Mouse (Mus musculus) heart, adult 18-20 months (tissue): ENCODE results near the gene Fgfr2. TPM values are rescaled to one million over a fixed set of nuclear protein-coding genes. Genes with fewer than 3 reads are reported as not detected.

ENCODE experiments used
- DNase-seq, 2 experiments: peaks; one replicate each; pipeline ENCODE4 v3.0.0; 2021 to 2022; ENCODE audit warnings: mixed read lengths in 1 of 2
- total RNA-seq, 2 experiments: library from RNA; stranded (reverse); gene quantifications; 2 replicates each; pipeline ENCODE4 v1.2.3; 2021

Fgfr2 gene
- total RNA-seq, 2 experiments from 2014 or later, result 1.3 to 2.6 TPM

GRCm38 (mm10) chr7:132070877-132071625 is 1052.1 kb downstream of the Fgfr2 start:
- peak; percentile 39 to 57 for DNase-seq

GRCm38 (mm10) chr7:132067951-132068350 is 1055.2 kb downstream of the Fgfr2 start:
- peak; percentile 18 to 34 for DNase-seq

- DNase-seq, result no peak
Measured at GRCm38 (mm10) chr7:132067511-132067910, 1055.6 kb downstream of the Fgfr2 start.

GRCm38 (mm10) chr7:132060116-132060515 is 1063.0 kb downstream of the Fgfr2 start:
- DNase-seq, result no peak

GRCm38 (mm10) chr7:132056565-132056964 is 1066.6 kb downstream of the Fgfr2 start:
- no peak for DNase-seq

- no peak for DNase-seq
Measured at GRCm38 (mm10) chr7:132046662-132047061, 1076.5 kb downstream of the Fgfr2 start.

GRCm38 (mm10) chr7:132031940-132032531 is 1091.1 kb downstream of the Fgfr2 start:
- no peak for DNase-seq

GRCm38 (mm10) chr7:132026671-132027070 is 1096.5 kb downstream of the Fgfr2 start:
- DNase-seq, result no peak

- no peak for DNase-seq
Measured at GRCm38 (mm10) chr7:132025591-132025990, 1097.6 kb downstream of the Fgfr2 start.

- DNase-seq, result no peak
Measured at GRCm38 (mm10) chr7:132015933-132016332, 1107.2 kb downstream of the Fgfr2 start.

- no peak for DNase-seq
Measured at GRCm38 (mm10) chr7:132015193-132015592, 1108.0 kb downstream of the Fgfr2 start.

- DNase-seq, result no peak
Measured at GRCm38 (mm10) chr7:132013970-132014369, 1109.2 kb downstream of the Fgfr2 start.

- DNase-seq, result no peak
Measured at GRCm38 (mm10) chr7:132012969-132013679, 1110.0 kb downstream of the Fgfr2 start.

- no peak for DNase-seq
Measured at GRCm38 (mm10) chr7:132009002-132009401, 1114.1 kb downstream of the Fgfr2 start.

- DNase-seq, result no peak
Measured at GRCm38 (mm10) chr7:132005996-132006696, 1117.0 kb downstream of the Fgfr2 start.

GRCm38 (mm10) chr7:131992873-131993272 is 1130.3 kb downstream of the Fgfr2 start:
- DNase-seq, result no peak

- DNase-seq, result no peak
Measured at GRCm38 (mm10) chr7:131992226-131992625, 1130.9 kb downstream of the Fgfr2 start.

GRCm38 (mm10) chr7:131989056-131989455 is 1134.1 kb downstream of the Fgfr2 start:
- no peak for DNase-seq

- DNase-seq, result no peak
Measured at GRCm38 (mm10) chr7:131978609-131979008, 1144.5 kb downstream of the Fgfr2 start.

GRCm38 (mm10) chr7:131975867-131976266 is 1147.3 kb downstream of the Fgfr2 start:
- DNase-seq, result no peak

- DNase-seq, result no peak
Measured at GRCm38 (mm10) chr7:131970255-131970654, 1152.9 kb downstream of the Fgfr2 start.

GRCm38 (mm10) chr7:131966916-131967494 is 1156.1 kb downstream of the Fgfr2 start:
- DNase-seq, result no peak
